Mouse (Mus musculus) kidney, postnatal 0 days (tissue): ENCODE results near the gene Rp9. TPM values are rescaled to one million over a fixed set of nuclear protein-coding genes. Genes with fewer than 3 reads are reported as not detected.

ENCODE experiments used
- ATAC-seq: fragments of 200-750 bp; cut with Nextera tagmentation; replicated peaks from 2 replicates; pipeline ENCODE4 v1.8.0; 2017; ENCODE audit warnings: low read depth, moderate number of reproducible peaks, moderate TSS enrichment, moderate library complexity; ENCODE audit not compliant: low FRiP score
- DNase-seq: peaks from one replicate; pipeline ENCODE4 v3.0.0-alpha.2; 2016; ENCODE audit warnings: low spot score
- H3K27ac ChIP-seq: fragments of 300-500 bp; sonication (generic); 2 replicates; pipeline ENCODE4 v1.5.1; 2014; ENCODE audit warnings: mild to moderate bottlenecking
- H3K27me3 ChIP-seq: fragments of 300-500 bp; sonication (generic); 2 replicates; pipeline ENCODE4 v1.6.1; 2014; ENCODE audit warnings: low read length, mixed read lengths; ENCODE audit not compliant: insufficient read depth
- H3K36me3 ChIP-seq: fragments of 300-500 bp; sonication (generic); 2 replicates; pipeline ENCODE4 v1.6.1; 2014; ENCODE audit warnings: low read length, mixed read lengths; ENCODE audit not compliant: insufficient read depth
- H3K4me1 ChIP-seq: fragments of 300-500 bp; sonication (generic); replicated peaks from 2 replicates; pipeline ENCODE4 v1.6.1; 2014; ENCODE audit warnings: antibody characterized with exemption, low read length, mixed read lengths; ENCODE audit not compliant: insufficient read depth
- H3K4me2 ChIP-seq: fragments of 300-500 bp; sonication (generic); 2 replicates; pipeline ENCODE4 v1.6.1; 2014; ENCODE audit warnings: mild to moderate bottlenecking, low read length, moderate library complexity, mixed read lengths
- H3K4me3 ChIP-seq: fragments of 300-500 bp; sonication (generic); replicated peaks from 2 replicates; pipeline ENCODE4 v1.5.1; 2014; ENCODE audit warnings: low read depth, low read length
- H3K9ac ChIP-seq: fragments of 300-500 bp; sonication (generic); 2 replicates; pipeline ENCODE4 v1.6.1; 2014; ENCODE audit warnings: low read depth, low read length
- H3K9me3 ChIP-seq: fragments of 300-500 bp; sonication (generic); replicated peaks from 2 replicates; pipeline ENCODE4 v1.6.1; 2016; ENCODE audit warnings: low read length, inconsistent platforms, mixed read lengths
- CTCF ChIP-seq: IDR thresholded peaks from 2 replicates; pipeline ENCODE4 v1.5.1; 2016; ENCODE audit warnings: antibody characterized with exemption, low read depth, mild to moderate bottlenecking, moderate library complexity
- WGBS: fragments of 180-500 bp; shearing (Covaris S2); extraction: QIAGEN DNeasy Blood & Tissue Kit; methylation state at CpG from one replicate; pipeline ENCODE4 v1.1.7; 2014; 5-methylcytosine and 5-hydroxymethylcytosine counted together
- polyA plus RNA-seq: library from polyadenylated mRNA; unstranded; fragments of >200 nt; fragmentation: Nextera tagmentation; extraction: Ambion mirVana; gene quantifications from 2 replicates; pipeline ENCODE4 v1.2.1, GENCODE M21; 2015

The Rp9 gene
- polyA plus RNA-seq, 1 experiment from 2014 or later = 82.6 TPM

GRCm38 (mm10) chr9:22428028-22428665 is 41.4 kb downstream of the Rp9 start:
- Histone ChIP-seq H3K9me3 (no peaks in the 10 kb centered on the region), H3K27me3 (no peaks in the 10 kb centered on the region), H3K9ac (no peak overlapping the region), H3K4me3 (no peak overlapping the region), H3K4me2 (no peak overlapping the region), H3K27ac (no peak overlapping the region), H3K36me3 (no peaks in the 10 kb centered on the region), H3K4me1 (peaks cover 8% of the 10 kb centered on the region; the same call in 1 of the 2 replicates)
- ATAC-seq (no peak), DNase-seq (no peak)
- 44% methylated on average over 4 of the region's 4 CpGs for WGBS
- TF ChIP-seq CTCF = no peak

- Histone ChIP-seq H3K9me3 (no peaks in the 10 kb centered on the region), H3K9ac (no peak overlapping the region), H3K4me1 (0 out of 2 replicates have a peak, but pooled peaks cover under 1% of the 10 kb centered on the region), H3K36me3 (no peaks in the 10 kb centered on the region), H3K4me3 (no peak overlapping the region), H3K27ac (no peak overlapping the region), H3K4me2 (no peak overlapping the region), H3K27me3 (no peaks in the 10 kb centered on the region)
- DNase-seq (no peak), ATAC-seq (no peak)
- 93% methylated on average over 4 of the region's 4 CpGs for WGBS
- TF ChIP-seq CTCF = no peak
Observed at GRCm38 (mm10) chr9:22424719-22425118, 44.8 kb downstream of the Rp9 start.

- H3K9ac ChIP-seq = no peak overlapping the region
- H3K36me3 ChIP-seq = no peaks in the 10 kb centered on the region
- no peaks in the 10 kb centered on the region for H3K27me3 ChIP-seq
- no peak overlapping the region for H3K4me2 ChIP-seq
- no peak for TF ChIP-seq CTCF
- ATAC-seq = no peak
- H3K27ac ChIP-seq = no peak overlapping the region
- no peaks in the 10 kb centered on the region for H3K9me3 ChIP-seq
- DNase-seq = no peak
- no peak overlapping the region for H3K4me3 ChIP-seq
- H3K4me1 ChIP-seq = no peaks in the 10 kb centered on the region
- 60% methylated on average over 10 of the region's 10 CpGs for WGBS
Observed at GRCm38 (mm10) chr9:22424196-22424595, 45.3 kb downstream of the Rp9 start.

GRCm38 (mm10) chr9:22423507-22423906 is 46.0 kb downstream of the Rp9 start:
- Histone ChIP-seq H3K4me2 (no peak overlapping the region), H3K4me1 (no peaks in the 10 kb centered on the region), H3K27ac (no peak overlapping the region), H3K27me3 (no peaks in the 10 kb centered on the region), H3K36me3 (no peaks in the 10 kb centered on the region), H3K4me3 (no peak overlapping the region), H3K9ac (no peak overlapping the region), H3K9me3 (no peaks in the 10 kb centered on the region)
- ATAC-seq = no peak
- TF ChIP-seq CTCF = no peak
- DNase-seq = no peak
- WGBS = 71% methylated on average over 1 of the region's 1 CpGs

GRCm38 (mm10) chr9:22422559-22422958 is 47.0 kb downstream of the Rp9 start:
- no peaks in the 10 kb centered on the region for H3K9me3 ChIP-seq
- H3K4me2 ChIP-seq = no peak overlapping the region
- no peak overlapping the region for H3K27ac ChIP-seq
- H3K4me3 ChIP-seq = no peak overlapping the region
- H3K4me1 ChIP-seq = no peaks in the 10 kb centered on the region
- WGBS = 48% methylated on average over 1 of the region's 1 CpGs
- no peak overlapping the region for H3K9ac ChIP-seq
- ATAC-seq = no peak
- H3K27me3 ChIP-seq = no peaks in the 10 kb centered on the region
- no peaks in the 10 kb centered on the region for H3K36me3 ChIP-seq
- no peak for TF ChIP-seq CTCF
- DNase-seq = no peak

- WGBS = 44% methylated on average over 7 of the region's 7 CpGs
- H3K9ac ChIP-seq = no peak overlapping the region
- H3K4me2 ChIP-seq = no peak overlapping the region
- ATAC-seq = no peak
- no peaks in the 10 kb centered on the region for H3K4me1 ChIP-seq
- no peak for TF ChIP-seq CTCF
- no peaks in the 10 kb centered on the region for H3K36me3 ChIP-seq
- no peak overlapping the region for H3K4me3 ChIP-seq
- H3K9me3 ChIP-seq = no peaks in the 10 kb centered on the region
- no peaks in the 10 kb centered on the region for H3K27me3 ChIP-seq
- DNase-seq = no peak
- no peak overlapping the region for H3K27ac ChIP-seq
Observed at GRCm38 (mm10) chr9:22420491-22420890, 49.1 kb downstream of the Rp9 start.

- H3K9ac ChIP-seq = no peak overlapping the region
- no peaks in the 10 kb centered on the region for H3K4me1 ChIP-seq
- TF ChIP-seq CTCF = no peak
- no peak overlapping the region for H3K27ac ChIP-seq
- H3K36me3 ChIP-seq = no peaks in the 10 kb centered on the region
- H3K27me3 ChIP-seq = no peaks in the 10 kb centered on the region
- ATAC-seq (no peak), DNase-seq (no peak)
- no peak overlapping the region for H3K4me3 ChIP-seq
- H3K4me2 ChIP-seq = no peak overlapping the region
- no peaks in the 10 kb centered on the region for H3K9me3 ChIP-seq
- 78% methylated on average over 3 of the region's 3 CpGs for WGBS
Observed at GRCm38 (mm10) chr9:22419877-22420276, 49.7 kb downstream of the Rp9 start.
